Comparison of ENCODE assay signal across 34 mouse cellular contexts in genomic region chr3:30390346-30390745, GRCm38 (mm10).
"Had no signal": no experiment of that assay in that cellular context is flagged by ENCODE, and none has a peak within 500 bp of the region (broad histone marks: within the 10 kb centered on the region; RNA-seq: fewer than 3 reads in every experiment).

No protein-coding gene starts in this region.

- H3K27ac ChIP-seq: heart, embryonic 15.5 days; hindbrain, embryonic 10.5 days; hindbrain, embryonic 12.5 days; hindbrain, embryonic 13.5 days; hindbrain, embryonic 14.5 days; hindbrain, embryonic 15.5 days; hindbrain, postnatal 0 days; intestine, embryonic 15.5 days; kidney, embryonic 15.5 days; kidney, postnatal 0 days; layer of hippocampus, adult 2 months; left cerebral cortex, adult 2 months had no signal

- H3K27me3 ChIP-seq: heart, embryonic 12.5 days; heart, embryonic 15.5 days; hindbrain, embryonic 12.5 days; hindbrain, embryonic 13.5 days; hindbrain, embryonic 15.5 days; intestine, embryonic 15.5 days; kidney, embryonic 15.5 days had no signal

- DNase-seq: heart, postnatal 14 days; heart, postnatal 36 days; heart, postnatal 4 days; kidney, adult 11 months; kidney, adult 18-20 months; kidney, adult 2 months; kidney, adult 8-10 months; kidney, adult 9 months; kidney, postnatal 10 days; kidney, postnatal 14 days; kidney, postnatal 25 days; kidney, postnatal 36 days; kidney, postnatal 4 days; layer of hippocampus, adult 9-11 months; layer of hippocampus, postnatal 36 days had no signal

- H3K4me1 ChIP-seq: hindbrain, embryonic 15.5 days; intestine, embryonic 15.5 days had no signal

- H3K4me2 ChIP-seq: heart, embryonic 11.5 days; heart, embryonic 12.5 days; heart, embryonic 15.5 days; hindbrain, embryonic 12.5 days; hindbrain, embryonic 13.5 days; hindbrain, embryonic 14.5 days; hindbrain, embryonic 15.5 days; intestine, embryonic 15.5 days; kidney, embryonic 15.5 days had no signal

- ATAC-seq: hindbrain, embryonic 16.5 days; hindbrain, postnatal 0 days; inflammation-experienced regulatory T-cells, adult 6 months; intestine, embryonic 15.5 days; intestine, embryonic 16.5 days; intestine, postnatal 0 days had no signal

- H3K9me3 ChIP-seq: heart, embryonic 10.5 days; heart, embryonic 12.5 days; heart, embryonic 15.5 days; hindbrain, embryonic 10.5 days; hindbrain, embryonic 12.5 days; hindbrain, embryonic 13.5 days; hindbrain, embryonic 15.5 days; intestine, embryonic 15.5 days; kidney, embryonic 15.5 days had no signal

- H3K9ac ChIP-seq: heart, embryonic 12.5 days; heart, embryonic 15.5 days; hindbrain, embryonic 12.5 days; hindbrain, embryonic 13.5 days; hindbrain, embryonic 14.5 days; hindbrain, embryonic 15.5 days; intestine, embryonic 15.5 days; kidney, embryonic 15.5 days had no signal

- H3K4me3 ChIP-seq: heart, embryonic 10.5 days; heart, embryonic 12.5 days; heart, embryonic 15.5 days; hindbrain, embryonic 10.5 days; hindbrain, embryonic 12.5 days; hindbrain, embryonic 13.5 days; hindbrain, embryonic 15.5 days; intestine, embryonic 15.5 days; kidney, embryonic 15.5 days; layer of hippocampus, adult 2 months; left cerebral cortex, adult 2 months had no signal

- H3K36me3 ChIP-seq: heart, embryonic 10.5 days; heart, embryonic 12.5 days; heart, embryonic 15.5 days; hindbrain, embryonic 10.5 days; hindbrain, embryonic 12.5 days; hindbrain, embryonic 13.5 days; hindbrain, embryonic 15.5 days; intestine, embryonic 15.5 days; kidney, embryonic 15.5 days had no signal
